Mouse (Mus musculus): Measurements from ENCODE around the gene Txnrd2.

Txnrd2 gene

DNA sequence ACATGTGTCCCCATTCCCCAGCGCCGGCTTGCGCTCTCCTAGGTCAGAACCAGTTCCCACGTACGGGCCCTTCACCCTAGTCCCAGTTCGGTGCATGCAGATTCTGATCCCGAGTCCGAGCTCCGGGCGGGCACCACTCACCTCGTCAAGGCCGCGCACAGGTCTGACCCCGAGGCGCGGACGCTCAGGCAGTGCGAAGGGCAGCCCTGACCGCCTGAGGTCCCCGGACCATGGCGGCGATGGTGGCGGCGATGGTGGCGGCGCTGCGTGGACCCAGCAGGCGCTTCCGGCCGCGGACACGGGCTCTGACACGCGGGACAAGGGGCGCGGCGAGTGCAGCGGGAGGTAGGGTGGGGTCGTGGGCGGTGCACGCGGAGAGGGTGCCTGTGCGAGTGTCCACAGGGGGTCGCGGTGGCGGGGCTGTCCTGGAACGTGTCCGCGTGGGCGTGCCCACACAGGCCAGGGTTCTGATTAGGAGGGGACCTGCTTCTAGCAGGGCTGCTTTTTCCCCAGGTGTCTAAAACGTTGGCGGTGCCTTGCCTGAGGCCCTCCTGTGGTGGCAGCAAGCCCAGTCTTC, at the start of gene Txnrd2:
Gene Txnrd2, plus strand, starts transcription at position 170 of the 577 bp plus-strand sequence.
- in situ Hi-C loops (cut with MboI): no loop called here

DNA sequence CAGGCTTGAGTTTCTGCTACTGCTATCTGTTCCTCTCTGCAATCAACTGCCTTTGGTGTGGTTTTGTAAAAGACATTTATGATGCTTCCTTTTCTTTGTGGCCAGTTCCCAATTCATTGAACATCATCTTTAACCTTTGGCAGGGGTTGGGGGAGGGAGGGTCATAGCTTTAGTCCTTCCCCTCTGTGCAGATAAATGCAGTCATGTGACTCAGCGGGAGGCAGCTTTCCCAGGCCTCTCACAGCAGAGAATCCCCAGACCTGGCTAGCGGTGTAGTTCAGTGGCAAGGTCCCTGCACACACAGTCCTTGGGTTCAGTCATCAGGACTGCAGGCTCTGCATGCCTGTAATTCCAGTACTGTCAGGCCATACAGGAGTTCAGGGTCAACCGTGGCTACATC, 49.0 kb upstream of the Txnrd2 start:
- in situ Hi-C loops (cut with MboI): no loop called here

DNA sequence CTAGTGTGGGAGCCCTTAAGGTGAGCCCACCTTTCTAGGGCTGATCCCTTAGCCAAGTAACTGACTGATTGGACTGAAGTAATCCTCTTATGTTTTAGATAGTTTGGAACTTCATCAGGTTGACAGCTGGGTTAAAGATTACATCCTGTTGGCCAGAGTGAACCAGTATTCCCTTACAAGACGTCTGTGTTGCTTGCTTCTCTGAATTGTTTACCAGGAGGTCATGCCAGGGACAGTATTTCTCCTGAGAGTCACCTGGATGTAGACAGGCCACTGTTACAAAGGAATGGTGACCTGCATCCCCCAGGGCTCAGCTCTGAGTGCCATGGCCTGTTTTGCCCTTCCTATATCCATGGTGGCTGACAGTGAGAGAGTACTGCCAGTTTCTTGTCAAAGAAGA, 47.7 kb upstream of the Txnrd2 start:
- in situ Hi-C loops (cut with MboI): no loop called here

DNA sequence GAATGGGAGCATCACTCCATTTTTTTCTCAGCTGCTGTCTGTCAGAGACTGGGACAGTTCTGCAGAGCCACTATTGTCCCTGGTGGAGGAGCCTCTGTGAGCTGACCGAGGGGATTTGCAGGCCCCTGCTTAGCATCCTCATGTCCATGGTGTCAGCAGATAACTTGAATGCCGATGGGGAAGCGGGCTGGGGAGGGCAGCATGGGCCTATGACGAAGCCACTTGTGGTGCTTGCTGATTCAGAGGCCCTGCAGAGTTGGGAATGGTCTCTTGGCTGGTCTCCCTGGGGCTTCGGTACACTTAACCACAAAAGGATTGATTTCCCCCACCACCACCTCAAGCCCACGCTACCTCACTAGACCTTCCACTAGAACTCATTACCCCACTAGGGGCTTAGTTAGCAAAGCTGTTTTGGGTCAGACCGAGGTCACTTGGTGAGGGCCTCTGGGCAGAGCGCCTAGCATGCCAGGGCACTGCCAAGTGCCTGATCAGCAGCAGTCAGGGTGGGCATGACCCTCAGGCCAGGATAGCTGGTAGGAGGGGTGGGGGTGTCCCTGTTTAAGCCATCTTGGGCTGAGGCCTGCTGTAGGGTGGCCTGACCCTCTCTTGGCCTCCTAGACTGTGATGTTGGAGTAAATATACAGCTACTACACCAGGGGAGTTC, 46.7 kb upstream of the Txnrd2 start:
- in situ Hi-C loops (cut with MboI): no loop called here

DNA sequence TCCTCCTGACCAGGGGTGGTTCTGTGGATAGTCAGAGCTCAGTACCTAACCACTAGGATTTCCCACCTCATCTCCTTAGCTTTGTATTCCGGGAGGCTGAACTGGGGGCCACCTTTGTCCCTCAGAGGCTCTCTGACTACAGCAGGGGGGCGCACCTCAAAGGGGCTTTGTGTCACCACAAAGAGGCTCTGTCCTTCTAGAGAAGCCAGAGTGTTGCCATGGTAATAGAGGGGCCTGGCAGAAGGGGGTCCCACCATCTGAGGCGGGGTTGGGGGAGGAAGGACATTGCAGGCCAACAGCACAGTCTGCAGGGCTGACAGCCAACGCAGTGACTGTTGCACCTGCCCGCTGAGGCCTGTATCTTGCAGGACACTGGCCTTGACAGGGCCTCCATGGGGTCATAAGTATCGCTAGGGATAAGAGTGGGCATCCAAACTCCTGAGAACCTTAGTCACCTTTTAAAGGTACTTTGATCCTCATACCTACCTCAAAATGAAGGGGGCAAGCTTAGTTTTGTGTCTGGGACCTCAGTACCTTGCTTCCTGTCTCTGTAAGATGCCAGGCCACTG, 45.6 kb upstream of the Txnrd2 start:
- in situ Hi-C loops (cut with MboI): no loop called here

DNA sequence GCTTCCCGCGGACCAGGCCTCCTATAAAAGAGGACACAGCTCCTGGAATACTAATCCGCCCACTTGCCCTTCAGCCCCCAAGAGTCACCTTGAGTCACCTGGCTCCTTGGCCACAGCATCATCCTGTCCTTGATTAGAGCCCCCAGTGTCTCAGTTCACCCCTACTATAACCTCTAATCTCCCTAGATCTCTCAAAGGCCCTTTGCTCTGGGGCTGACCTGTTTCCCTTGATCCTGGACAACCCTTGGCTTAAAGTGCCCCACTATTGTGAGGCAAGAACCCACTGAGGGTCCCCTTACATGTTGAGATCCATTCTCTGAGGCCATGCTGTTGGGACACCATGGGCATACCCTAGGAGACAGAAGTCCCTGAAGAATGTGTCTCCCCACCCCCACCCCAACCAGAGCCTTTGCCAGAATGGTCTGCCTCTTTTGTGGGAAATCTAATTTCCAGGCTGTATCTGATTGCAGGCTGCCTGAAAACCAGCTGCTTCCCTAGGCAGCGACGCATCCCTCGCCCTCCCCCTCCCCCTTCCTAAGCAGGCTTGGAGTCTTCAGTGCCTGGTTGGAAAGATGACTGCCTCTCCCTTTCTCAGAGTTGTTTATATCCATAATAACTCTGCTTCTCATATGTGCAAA, 44.4 kb upstream of the Txnrd2 start:
- in situ Hi-C loops (cut with MboI): no loop called here

DNA sequence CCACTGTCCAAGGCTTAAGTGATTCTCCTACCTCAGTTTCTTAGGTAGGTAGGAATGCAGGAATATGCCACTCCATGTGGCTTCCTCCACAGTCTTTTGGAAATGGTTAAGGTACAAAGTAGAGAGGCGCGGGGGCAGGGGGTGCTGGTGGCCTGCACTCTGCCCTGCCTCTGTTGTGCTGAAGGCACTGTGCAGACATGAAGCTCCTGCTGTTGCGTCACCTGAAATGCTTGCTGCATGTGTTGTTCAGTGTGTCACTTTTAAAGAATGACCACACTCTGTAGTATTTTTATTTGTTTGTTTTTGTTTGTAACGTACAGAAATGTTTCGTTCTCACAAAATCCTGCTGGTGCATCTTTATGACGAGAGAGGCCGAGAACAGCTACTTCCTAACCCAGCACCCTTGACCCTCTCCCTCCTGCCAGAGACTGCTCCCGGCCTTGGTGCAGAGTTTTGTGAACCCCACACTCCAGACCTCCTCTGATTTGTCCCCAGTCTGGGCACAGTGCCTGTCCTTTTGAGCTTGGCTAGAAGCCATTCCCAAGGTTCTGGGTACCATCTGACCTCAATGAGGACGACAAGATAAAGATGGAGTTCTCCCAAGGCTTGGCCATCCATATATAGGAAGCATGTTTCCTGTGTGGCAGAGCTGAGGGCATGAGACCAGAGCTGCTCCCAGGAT, 43.0 kb upstream of the Txnrd2 start:
- in situ Hi-C loops (cut with MboI): no loop called here

DNA sequence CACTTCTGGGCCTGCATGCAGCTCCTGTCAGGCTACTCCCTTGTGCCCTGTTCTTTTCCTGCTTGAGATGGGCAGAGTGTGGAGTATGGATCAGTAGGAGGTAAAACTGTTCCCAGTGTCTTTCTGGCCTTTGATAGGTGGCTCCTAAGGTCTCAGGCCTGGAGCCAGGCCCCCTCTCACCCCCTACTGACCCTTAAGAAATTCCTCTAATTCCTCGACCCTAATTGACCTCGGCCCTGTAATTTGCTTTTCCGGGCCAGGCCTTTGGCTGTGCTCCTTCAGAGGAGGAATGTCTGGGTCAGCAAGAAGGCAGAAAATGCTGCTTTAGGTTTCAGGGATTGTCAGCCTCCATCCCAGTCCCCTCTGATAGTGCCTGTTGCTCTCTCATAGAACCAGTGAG, 42.4 kb upstream of the Txnrd2 start:
- in situ Hi-C loops (cut with MboI): no loop called here

DNA sequence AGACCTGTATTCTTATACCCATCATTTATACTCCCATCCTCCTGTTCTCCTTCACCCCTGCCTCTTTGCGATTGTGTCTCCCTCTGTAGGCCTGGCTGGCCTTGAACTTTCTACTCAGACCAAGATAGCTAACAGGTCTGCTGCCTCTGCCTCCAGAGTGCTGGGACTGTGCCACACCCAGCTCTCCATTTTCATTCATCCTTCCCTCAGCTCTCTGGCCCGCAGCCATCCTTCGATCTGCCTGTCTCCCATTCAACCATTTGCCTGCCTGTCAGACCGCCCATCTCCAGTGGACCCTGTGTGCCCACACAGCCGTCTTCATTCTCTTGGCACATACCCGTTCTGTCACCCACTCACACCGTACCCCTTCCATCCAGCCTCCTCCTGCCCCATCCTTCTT, 42.0 kb upstream of the Txnrd2 start:
- in situ Hi-C loops (cut with MboI): no loop called here

DNA sequence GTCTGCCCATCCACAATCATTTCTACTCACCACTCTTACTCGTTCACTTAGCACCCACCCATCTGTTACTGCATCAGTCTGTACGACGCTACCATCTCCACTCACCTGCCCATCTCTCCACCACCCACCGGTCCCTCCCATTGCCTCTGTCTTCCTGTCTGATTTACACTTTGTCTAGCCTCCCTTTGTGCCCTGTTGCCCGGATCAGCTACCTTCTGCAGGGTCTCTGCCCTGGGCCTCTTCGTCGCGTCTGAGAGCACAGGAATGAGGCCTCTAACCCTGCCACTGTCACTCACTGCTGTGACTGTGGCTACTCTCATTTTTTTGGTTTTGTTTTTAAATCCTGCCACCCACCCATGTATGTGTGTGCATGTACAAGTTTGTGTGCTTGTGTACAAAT, 41.5 kb upstream of the Txnrd2 start:
- in situ Hi-C loops (cut with MboI): no loop called here

DNA sequence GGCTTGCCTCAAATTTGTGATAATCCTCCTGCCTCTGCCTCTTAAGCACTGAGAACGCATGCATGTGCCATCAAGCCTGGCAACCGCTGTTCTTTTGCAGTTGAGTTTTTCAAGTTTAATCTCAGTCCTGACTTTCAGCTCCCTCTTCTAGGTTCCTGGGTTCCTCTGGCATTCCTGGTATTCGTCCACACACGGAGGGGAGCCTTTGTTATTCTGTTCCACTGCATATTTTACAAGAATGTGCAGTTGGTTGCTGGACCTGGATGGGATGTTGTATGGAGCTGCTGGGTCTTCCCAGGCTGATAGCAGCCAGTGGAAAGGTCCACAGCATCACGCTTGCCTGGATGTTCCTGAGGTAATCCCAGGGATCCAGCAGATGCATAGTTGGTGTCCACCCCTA, 40.8 kb upstream of the Txnrd2 start:
- in situ Hi-C loops (cut with MboI): no loop called here

DNA sequence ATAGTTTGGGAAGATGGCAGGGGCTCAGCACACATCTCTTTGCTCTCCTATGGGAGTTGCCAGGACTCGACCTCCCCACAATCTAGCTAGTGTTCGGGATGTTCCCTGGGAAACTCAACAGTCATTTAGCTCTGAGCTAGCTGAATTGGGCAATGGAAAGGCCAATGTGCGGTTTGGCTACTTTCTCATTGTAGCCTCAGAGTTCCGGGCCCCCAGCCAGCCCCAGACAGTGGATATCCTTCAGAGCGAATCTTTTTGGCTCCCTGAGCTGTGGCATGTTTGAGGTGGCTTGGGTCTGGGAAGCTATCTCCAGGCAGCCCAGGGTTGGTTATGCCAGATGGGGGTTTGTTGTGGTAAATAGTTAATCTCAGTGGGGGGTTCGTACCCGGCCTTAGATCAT, 39.7 kb upstream of the Txnrd2 start:
- in situ Hi-C loops (cut with MboI): no loop called here

DNA sequence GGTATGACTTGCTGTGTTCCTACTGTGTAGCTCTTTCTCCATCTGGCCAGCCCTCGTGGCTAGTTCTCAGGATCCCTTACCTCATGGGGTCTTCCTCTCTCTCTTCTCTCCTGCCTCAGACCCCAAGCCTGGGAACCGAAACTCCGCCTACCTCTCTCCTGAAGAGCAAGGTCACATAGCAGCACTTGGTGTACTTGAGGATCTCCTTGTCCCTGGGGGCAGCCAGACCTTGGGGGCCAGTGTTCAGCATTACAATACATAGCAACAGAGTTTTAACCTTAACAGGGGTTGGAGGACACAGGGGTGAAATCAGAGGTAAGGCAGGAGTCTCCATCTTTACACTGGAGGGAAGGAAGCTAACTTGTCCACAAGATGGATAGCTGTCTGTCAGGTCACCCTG, 39.2 kb upstream of the Txnrd2 start:
- in situ Hi-C loops (cut with MboI): no loop called here

DNA sequence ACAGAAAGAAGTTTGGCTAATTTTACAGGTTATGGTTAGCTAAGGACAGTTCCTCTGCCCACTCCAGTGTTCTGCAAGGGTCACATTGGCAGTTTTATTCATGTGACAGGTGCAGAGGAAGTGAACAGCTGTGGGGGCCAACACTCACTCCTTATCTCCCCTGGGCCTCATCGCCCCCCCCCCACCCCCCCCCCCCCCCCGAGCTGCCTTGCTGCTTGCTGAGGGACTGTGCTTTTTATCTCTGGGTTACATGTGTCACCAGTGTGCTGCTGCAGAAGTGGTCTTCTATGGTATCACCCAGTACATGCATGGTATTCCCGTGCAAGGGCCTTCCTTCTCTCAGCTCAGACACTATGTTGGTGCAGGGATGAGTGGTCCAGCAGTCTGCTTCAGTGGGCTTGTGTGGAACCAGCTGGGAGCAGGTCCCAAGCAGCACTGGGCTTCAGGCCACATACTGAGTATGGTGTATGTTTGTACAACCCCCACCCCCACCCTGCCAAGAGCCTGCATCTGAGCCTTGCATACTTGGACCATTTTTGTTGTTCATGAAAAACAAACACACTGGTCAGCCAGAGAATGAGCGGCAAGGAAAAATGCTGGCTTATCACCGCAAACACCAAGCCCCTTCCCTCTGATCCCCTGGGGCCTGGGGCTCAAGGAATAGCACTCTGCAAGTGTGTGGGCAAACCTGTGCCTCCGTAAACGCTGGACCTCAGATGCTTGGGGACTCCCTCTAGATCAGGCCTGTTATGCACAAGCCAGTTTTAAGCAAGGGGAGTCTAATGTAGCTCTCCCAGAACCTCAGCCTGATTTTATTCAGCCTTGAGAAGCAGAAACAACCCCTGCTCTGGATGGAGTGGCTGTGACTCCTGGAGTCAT, 38.2 kb upstream of the Txnrd2 start:
- in situ Hi-C loops (cut with MboI): no loop called here

DNA sequence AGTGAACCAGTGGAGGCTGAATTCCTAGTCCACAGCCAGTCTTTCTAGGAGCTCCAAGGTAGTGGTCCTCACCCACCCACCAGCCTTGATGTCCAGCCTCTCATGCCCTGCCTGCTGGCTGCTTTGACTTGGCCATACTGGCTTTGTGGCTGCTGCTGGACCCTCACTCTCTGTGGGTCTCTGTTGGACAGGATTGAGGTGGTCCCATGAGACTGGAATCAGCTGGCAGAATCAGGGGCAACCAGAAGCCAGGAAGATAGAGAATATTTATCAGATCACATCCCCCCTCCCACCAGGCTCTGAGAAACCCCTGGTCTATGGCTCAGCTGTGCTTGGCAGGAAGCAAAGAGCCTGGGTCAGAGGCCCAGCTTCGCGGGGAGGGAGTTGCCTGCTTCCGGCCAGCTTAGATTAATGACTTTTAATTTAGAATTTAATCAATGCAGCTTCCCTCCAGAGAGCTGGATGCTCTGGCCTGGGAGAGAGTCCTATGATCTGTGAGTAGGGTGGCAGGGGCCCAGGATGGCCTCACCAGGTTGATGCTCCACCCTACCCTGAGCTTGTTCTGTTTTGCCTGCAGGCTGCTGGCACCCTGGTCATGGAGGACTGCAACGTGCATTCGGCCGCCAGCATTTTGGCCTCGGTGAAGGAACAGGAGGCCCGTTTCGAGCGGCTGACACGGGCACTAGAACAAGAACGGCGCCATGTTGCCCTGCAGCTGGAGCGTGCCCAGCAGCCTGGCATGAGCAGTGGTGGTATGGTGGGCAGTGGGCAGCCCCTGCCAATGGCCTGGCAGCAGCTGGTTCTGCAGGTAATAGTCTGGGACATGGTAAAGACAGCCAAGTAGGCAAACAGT, 37.4 kb upstream of the Txnrd2 start:
- in situ Hi-C loops (cut with MboI): no loop called here

DNA sequence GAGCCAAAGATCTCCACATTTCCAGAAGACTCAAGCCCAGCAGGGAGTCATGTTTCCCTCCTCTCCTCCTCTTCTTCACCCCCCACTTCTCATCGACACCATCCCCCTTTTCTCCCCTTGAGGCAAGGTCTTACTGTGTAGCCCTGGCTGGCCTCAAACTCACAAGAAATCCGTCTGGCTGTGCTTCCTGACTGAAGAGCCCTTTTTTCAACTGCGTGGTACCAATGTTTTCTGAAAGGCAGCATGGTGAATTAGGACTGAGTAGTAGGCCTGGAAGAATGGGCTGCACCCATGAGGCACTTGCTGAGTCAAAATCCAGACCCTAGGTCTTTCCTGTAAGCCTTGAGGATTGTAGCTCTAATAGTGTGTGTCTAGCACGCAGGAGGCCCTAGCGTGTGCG, 35.8 kb upstream of the Txnrd2 start:
- in situ Hi-C loops (cut with MboI): no loop called here

DNA sequence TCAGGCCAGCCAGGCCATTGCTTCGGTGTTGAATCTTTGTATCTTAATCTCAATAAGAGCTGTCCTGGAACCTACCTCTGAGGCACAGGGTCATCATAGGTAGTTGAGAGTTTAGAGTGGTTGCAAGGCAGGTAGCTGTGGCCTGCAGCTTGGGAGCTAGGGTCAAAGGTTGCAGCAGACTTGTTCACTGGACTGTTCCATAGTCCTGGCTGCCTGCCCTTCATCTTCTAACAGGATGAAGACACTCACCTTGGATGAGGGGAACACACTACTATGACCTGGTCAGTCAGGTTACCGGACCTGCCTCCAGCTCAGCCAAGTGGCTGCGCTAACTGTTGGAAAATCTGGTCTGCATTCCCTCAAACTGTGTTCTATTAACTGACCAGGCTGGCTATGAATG, 35.1 kb upstream of the Txnrd2 start:
- in situ Hi-C loops (cut with MboI): no loop called here

DNA sequence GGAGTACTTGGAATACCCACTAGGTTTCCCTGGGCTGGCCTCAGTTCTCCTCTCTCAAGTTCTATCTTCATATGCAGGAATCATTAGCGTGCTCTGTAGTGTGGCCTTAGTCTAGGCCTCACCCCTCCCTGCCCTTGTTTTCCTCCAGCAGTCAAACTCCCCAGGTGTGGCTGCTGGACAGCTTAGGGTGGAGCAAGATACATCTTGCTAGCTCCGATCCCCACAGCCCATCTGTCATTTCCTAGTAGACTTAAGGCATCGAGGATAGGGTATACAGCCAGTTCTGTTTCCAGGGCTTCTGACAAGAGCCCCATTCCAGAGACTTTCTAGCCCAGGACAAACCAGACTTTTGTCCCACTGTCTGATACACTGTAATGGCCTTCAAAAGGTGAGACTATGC, 34.5 kb upstream of the Txnrd2 start:
- in situ Hi-C loops (cut with MboI): no loop called here

DNA sequence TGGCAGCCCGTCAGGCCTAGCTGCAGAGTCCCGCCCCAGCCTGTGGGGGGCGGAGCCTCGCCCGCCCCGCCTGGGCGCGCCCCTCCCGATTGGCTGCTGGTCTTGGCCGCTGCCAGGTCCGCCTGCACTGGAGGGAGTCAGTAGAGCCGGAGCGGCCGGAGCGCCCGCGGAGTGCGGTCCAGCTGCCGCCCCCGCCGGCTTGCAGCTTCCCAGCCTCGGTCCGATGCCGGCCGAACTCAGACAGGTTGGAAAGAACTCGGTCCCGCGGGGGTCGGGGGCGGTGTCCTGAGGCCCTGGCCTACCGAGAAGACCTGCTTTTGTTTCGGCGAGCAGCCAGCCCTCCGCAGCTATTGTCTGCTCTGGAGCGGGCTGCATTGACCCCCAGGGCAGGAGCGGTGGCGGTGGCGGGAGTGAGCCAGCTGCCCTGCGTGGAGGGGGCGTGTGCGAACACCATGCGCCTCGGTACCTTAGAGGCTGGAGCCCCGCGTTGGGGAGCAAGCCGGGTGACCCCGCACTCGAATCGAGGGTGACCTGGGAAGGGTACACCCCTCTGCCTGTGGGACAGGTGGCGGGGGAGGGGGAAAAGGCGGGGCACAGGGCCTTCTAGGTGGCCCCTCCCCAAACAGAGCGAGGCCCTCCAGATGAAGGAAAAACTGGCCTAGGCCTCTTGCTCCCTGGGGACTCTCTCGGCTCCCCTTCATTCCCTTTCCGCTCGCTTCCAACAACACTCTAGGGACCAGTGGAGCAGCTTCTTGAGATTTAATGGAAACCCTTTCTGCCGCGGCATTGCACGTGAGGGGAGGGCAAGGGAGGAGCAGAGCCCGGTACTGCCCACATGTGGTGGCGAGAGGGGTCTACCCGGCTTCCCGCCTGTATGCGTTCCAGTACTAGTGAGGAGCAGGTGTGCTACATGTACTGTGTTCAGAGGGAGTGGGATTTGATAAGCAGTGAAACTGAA, 33.4 kb upstream of the Txnrd2 start:
- in situ Hi-C loops (cut with MboI): no loop called here

DNA sequence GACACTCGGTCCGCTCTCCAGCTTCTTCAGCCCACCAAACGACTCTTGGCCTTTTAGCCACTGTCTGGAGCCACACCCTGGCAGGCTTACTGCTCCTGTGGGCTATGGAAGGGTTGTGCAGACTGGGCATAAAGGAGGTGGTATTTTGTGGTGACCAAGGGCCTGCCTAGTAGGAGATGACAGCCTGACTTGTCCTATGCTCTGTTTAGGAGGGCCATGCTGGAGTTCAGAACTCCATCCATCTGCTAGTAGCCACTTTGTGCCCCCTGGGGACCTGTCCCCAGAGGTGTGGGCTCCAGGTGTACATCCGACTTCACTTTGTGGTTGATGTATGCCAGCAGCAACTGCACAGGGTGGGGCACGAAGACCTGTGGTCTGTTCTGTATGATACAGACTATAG, 32.6 kb upstream of the Txnrd2 start:
- in situ Hi-C loops (cut with MboI): no loop called here

All from mature B cell (primary cell).